Mouse (Mus musculus): Measurements from ENCODE around the gene Apol8.
"Not testable (repeated sequence)": the region's sequence is repeated elsewhere in the genome, so short reads cannot be mapped to it uniquely, and the experiment has no call there.

Apol8 gene

DNA sequence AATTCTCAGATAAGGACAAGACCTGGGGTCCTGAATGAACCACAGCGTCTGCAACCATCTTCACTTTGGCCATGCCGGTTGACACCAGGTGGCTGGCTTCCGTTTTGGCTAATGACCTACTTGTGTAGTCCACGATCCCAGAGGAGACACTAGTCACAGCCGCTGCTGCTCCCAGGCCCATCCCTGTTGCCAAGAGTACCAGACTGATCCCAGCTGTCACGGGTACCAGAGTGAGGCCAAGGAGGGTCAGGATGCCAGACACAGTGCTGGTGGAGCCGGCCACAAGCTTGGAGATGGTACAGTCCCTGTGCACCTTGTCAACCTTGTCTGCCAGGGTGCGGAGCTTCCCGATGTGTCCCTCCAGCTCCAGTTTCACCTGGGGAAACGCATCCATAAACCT is 7.1 kb downstream of the Apol8 start:
- DNase-seq, result no peak

DNA sequence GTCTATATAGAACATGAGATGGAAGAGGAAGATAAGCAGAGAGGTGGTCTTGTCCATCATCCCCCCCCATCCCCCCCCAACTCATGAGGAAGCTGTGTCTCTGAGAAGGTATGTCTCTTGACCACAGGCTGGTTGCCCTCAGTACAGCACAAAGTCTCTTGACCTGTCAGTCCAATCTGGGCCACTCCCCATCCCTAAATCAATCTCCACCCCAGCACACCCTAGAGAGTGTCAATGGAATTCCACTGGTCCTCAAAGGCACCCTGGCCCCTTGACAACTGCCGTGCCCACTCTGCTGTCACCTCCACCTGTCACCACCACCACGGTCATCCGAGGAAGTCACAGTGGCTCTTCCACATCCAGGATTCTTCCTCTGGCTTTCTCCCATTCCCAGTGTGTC is 8.4 kb downstream of the Apol8 start:
- no peak for DNase-seq

DNA sequence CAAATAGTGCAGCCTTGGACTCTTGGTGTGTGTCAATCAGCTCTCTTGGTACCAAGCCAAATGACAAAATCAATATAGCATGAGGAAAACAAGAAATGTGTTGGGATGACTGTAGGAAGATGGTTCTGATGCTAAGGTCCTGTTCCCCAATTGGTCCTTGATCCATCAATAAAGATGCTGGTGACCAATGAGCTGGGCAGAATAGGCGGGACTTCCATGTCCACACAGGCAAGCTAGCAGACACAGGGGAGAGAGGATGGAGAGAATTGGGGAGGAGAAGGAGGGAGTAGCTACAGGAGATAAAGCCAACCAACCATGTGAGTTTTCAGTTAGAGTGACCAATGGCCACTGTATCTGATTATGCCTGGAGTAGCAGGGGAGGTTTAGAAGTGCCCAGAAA is 10.5 kb downstream of the Apol8 start:
- DNase-seq, result no peak

DNA sequence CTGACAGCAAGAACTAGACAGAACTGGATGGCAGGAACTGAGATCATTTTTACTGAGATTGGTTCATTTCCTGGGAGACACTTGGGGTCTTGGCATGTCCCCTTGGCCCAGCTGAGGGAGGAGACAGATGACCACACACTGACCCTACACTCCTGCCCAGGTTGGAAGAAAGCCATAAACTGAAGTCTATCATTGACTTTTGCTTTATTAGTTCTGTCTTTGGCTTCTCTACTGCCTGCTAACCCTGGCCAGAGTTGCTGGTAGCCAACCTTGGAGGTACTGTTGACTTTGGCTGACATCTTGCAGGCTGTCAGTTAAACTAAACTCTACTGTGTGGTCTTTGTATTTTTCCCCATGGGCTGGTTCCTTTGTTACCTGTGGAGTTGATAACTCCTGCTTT is 11.7 kb downstream of the Apol8 start:
- no peak for DNase-seq

DNA sequence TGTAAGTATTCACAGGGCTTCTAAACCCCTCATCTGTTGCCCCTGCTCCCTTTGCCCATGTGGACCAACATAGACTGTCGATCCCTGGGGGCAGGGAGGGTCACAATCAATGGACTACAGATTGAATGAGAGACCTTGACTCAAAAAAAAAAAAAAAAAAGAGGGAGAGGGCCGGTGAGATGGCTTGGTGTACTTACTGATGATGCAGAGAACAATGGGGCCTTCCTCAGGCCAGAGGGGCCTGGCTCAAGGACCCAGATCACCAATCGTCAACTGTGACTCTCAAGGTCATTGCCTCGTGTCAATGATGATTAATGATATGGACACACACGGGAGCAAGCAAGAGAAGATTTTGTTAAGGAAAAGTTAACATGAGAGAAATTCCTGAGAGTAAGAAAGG is 12.2 kb downstream of the Apol8 start:
- DNase-seq, result no peak

DNA sequence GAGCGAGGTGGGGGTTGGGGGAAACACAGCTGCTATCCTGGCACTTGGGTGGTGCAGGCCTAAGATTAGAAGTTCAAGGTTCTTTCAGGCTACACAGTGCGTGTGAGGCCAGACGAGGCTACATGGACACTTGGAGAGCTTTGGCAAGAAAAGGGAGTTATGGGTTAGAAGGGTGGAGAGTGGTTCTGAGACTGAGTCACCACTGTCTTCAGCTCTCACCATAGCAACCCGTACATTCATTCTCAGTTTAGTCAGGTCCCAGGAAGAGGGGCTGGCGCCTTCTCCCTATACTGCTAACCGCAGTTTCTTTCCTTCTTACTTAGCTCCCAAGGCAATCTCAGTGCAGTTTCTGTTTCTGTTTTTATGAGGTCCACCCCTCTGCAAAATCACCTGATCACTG is 15.2 kb downstream of the Apol8 start:
- DNase-seq, result not testable (repeated sequence)

DNA sequence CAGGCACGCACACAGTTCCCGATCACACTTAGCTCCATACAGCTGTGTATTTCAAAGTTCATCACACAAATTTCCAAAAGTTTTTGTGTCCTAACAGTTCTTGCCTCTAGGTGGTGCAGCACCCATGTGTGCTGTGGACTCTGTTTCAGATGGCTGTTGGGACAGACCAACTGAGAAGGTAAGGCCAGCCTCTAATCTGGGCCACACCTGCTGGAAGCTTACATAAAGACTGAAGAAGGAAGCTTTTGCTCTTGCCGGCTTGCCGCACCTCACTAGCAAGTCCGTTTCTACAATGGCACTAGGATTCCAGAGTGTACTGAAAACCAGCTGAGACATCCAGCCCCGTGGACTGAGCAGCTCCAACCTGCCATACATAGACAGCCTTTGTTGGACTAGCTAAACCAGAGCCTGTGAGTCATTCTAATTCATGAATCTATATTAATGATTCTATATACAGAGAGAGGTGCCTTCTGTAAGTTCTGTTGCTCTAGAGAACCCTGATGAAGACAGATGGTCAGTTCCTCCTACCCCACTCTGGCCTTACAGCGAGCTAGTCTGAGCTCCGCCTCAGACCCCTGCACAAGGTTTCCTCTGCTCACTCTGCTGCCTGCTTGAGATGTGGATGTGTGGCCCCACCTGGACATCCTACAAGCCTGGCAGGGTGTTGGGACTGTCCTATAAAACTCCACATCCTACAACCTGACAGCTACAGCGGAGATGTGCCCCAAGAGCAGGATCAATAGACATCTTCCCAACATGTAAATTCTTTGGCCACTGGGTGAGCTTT is 16.1 kb downstream of the Apol8 start:
- DNase-seq, result no peak

DNA sequence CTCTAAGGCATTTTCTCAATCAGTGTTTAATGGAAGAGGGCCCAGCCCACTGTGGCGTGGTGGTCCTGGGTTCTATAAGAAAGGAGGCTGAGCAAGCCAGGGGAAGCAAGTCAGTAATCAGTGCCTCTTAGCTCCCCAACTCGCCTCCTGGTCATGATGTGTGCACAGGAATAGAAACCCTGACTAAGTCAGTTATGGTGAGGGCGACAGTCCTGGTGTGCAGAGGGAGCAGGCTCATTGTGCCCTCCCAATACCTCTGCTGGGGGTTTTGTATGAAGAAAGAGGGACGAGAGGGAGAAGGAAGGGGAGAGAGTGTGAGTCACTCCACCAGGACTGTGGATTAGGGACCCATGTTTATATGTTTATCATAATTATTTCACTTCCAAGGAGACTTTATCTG is 22.9 kb downstream of the Apol8 start:
- not testable (repeated sequence) for DNase-seq

DNA sequence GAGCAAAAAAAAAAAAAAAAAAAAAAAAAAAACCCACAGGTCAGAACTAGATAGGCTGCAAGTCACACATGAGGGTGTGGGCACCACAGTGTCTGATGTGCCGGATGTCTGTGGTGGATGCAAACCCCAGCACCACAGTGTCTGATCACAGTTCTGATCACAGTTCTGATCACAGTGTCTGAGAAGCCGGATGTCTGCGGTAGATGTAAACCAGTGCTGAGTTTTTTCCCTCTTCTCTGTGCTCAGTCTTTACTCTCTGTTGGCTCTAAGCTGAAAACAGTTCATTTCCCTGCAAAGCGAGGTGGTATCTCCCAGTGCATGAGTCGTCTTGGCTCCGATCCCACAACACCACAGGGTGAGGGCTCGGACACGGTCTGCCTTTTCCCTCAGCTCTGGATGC is 23.4 kb downstream of the Apol8 start:
- peak; percentile 60 for DNase-seq

DNA sequence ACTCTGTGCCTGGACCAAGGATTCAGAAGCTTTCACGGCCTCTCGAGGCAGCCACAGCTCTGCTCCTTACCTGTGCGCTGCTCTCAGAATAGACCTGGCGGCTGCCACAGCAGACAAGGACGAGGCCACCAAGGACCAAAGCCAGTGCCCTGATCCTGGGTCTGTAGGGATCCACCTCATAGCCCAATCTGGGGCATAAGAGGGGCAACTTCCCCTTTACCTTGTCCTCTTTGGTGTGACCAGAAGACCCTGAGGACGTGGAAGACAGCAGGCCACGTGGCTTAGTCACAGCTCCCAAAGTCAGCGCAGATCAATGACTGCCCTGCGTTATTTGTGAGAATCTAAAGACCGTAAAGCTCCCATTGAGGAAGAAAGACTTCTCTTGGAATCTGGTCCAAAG is 24.0 kb downstream of the Apol8 start:
- not testable (repeated sequence) for DNase-seq

DNA sequence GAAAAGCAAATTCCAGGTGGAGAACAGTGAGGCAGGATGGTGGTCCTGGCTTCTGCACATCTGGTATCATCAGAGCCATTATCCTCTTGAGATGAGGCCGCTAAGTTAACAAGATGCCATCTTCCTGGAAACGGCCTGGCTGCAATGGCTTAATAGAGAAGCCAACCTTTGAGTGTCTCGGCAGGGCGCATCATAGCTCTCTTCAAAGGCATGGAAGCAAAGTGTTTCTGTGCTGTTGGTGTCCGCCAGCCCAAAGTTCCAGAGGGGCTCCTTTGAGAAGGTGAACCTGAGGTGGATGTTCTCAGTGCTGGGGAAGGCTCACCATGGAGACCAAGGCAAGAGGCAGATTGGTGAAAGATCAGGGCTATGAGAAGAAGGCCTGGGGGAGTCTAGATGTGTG is 25.2 kb downstream of the Apol8 start:
- DNase-seq, result no peak

DNA sequence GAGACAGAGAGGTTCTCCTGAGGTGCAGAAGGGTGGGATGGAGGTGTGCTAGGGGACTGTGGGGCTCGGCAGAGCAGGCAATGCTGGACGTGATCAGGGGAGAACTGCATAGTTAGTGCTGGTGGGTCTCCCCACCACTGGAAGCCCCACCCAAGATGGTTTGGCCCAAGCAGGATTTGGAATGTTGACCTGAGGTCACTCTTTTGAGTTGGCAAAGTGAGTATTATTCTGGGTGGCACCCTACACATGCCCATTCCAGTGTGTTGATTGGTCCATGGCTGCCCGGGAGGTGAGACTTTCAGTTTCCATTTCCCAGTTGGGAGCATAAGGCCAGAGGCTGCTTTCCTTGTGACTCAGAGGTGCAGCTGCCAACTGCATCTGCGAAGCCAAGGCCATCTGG is 28.1 kb downstream of the Apol8 start, which contains the start of gene Apol9b:
Gene Apol9b (plus strand): TSS at position 301 of the 400 bp plus-strand sequence.
- not testable (repeated sequence) for DNase-seq

DNA sequence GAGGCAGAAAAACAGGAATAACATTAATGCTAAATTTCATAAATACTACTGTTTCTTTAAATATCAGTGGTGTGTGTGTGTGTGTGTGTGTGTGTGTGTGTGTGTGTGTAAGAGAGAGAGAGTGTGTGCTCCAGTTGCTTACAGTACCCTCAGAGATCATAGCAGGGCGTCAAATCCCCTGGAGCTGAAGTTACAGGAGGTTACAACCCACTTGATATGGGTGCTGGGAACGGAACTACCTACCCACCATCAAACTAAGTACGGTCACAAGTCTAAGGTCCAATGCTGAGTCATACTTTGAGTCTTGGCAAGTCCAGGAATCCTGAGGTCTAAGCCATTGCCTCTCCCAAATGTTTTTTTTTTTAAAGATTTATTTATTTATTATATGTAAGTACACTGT is 29.1 kb downstream of the Apol8 start:
- DNase-seq, result not testable (repeated sequence)

DNA sequence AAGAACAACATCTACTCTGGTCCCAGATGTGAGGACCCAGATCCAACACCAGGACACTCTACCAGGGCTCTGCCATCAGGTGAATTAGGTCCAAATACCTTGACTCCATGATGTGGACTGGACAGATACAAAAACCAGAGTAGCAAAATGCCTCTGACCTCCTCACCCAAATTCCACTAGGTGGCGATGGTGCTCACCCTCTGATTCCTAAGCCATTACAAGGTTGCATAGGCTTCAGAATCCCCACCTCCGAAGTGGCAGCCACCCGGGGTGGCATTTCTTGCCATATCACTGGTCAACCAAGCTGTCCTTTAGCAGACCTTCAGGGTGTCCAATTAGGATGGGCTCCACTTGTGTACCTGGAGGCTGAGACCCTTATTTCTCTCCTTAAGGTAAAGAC is 29.7 kb downstream of the Apol8 start:
- not testable (repeated sequence) for DNase-seq

DNA sequence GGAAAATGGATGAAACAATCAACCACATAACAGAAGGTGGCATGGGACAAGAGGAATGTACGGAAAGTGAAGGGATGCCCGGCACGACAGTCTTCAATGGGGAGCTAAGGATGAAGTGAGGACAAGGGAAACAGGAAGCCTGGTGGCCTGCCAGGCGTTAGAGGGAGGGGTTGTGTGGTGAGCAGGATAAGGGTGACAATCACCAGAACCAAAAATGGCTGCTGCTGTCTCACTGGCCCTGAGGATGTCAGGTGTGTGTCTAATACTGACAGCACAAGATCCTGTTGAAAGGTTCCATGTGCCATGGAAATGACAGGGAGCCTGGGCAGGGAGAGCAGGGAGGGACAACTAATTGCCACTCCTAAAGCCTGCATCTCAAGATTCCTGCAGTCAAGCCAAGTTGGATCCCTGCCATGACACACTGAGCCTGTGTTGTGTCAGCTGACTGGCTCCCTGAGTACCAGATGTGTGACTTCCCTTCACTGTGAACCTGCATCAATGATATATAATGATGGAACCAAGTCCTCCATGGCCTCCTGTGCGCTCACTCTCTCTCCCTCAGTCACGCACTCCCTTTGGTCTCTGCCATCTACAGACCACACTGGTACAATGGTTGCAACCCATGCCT is 31.3 kb downstream of the Apol8 start:
- DNase-seq, result not testable (repeated sequence)

DNA sequence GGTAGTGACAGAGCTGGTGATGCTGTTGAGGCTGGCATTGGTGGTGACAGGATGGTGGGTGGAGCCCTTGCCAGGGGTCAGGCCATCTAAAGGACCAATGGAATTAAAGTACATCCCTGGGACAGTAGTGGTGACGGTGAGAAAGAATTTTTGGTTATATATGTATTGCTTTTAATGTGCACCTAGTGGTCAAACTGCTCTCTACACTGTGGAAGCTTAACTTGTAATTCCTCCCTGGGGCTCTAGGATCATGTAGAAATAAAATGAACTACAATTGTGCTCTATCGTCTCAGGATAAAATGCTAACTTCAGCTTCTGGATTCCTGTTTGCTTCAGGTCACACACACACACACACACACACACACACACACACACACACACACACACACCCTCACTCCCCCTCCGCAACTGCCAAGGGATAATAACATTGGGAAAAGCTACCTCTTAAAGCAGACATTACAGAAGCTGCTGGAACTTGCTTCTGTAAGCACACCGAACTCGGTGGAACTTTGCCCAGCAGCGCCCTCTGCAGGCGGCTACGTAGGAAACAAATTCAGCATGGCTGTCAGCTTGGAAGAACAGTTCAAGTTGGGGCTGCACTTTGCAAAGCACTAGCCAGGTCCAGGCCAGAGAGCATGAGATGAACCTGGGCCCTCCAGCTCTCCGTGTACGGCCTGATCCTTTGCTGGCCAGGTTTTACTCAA is 32.4 kb downstream of the Apol8 start:
- not testable (repeated sequence) for DNase-seq

DNA sequence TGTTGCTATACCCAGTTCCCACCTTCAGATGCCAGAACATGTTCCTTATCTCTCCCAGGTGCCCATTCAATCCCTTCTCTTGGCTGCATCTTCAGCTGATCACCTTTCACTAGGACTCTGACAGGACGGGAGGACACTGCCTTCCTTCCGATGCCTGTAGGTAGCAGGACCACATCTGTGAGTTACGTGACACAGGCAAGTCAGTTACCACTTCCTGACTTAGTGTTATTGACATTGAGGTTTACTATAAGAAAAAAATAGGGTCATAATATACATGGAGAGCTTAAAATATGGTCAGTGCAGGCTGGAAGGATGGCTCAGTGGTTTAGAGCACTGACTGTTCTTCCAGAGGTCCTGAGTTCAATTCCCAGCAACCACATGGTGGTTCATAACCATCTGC is 35.3 kb downstream of the Apol8 start:
- not testable (repeated sequence) for DNase-seq

DNA sequence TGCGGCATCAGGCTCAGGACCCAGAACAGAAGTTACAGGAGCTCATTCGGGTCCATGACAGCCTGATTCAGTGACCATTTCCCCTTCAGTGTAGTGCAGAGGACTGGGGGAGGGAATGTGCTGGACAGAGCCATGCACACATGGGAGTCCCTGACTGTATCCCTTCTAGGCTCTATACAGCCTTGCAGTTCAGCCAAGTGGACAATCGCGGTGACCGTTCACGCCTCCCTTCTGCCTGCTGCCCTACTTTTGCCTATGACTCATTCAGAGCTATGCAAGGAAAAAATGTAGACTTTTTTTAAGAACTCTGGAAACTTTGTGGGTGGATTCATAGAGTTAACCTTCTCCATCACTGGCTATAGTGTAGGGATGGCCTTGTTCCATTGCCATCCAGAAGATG is 38.6 kb downstream of the Apol8 start:
- not testable (repeated sequence) for DNase-seq

DNA sequence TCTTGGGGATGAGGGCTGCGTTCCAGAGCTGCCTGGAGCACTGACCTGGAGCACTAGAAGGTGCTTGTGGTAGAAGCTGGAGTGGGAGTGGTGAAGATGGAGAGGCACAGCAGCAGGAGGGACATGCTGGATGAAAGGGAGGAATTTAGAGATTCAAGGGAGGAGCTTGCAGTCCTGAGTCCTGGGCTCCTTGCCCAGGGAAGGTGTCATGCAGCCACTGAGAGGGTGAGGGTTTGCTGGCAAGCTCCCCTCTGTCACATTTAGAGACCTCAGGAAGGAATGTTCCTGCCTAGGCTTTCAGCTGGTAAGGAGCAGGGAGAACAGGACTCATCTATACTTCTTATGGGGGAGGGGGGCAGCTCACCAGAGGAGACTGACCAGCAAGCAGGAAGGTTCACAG is 47.9 kb downstream of the Apol8 start:
- not testable (repeated sequence) for DNase-seq

DNA sequence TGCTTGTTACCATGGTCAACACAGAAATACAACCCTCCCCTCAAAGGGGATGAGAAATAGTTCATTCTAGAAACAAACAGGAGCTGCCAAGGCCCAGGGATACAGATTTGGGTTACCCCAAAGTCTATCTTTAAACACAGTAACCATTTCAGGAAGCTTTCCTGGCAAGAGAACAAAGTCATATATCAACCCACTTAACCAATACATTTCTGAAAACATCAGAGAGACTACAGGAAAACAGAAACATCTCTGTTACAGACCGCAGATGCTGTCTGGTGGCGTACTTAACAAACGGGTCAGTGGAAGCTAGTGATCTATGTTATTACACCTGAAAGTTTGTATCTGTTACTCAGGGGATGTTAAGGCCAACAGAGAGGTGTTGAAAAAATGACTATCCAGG is 51.5 kb downstream of the Apol8 start:
- not testable (repeated sequence) for DNase-seq

DNA sequence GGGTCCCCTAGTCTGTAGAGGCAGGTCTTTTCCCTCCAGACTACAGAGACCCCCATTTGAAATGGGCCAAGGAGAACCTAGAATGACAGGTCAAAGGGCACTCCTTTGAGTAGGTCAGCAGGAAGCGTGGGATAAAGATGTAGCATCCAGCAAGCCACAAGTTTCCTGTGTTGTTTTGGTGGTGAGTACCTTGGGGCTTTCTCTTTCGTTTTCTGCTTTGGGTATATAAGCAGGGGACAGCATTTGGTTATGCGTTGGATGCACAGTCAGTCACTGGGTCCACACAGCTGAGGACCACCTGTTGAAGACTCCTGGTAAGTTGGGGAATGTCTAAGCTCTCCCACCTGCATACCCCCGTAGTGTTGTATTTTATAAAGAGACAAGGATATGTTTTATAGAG is 58.1 kb downstream of the Apol8 start, which contains the start of gene Apol7e:
Gene Apol7e (plus strand): TSS at position 202 of the 400 bp plus-strand sequence.
- peak; percentile 16 for DNase-seq
